Mouse (Mus musculus) stomach, embryonic 16.5 days (tissue): ENCODE measurements around the gene Rnf31. TPM values are rescaled to one million over a fixed set of nuclear protein-coding genes. Genes with fewer than 3 reads are reported as not detected.

ENCODE experiments used
- ATAC-seq: fragments of 200-750 bp; cut with Nextera tagmentation; 2 replicates; pipeline ENCODE4 v1.8.0; 2017; ENCODE audit warnings: moderate number of reproducible peaks, moderate TSS enrichment; ENCODE audit not compliant: insufficient read depth, low FRiP score
- H3K27ac ChIP-seq: fragments of 300-500 bp; sonication (generic); 2 replicates; pipeline ENCODE4 v1.5.1; 2014; ENCODE audit warnings: low read length
- H3K27me3 ChIP-seq: fragments of 300-500 bp; sonication (generic); 2 replicates; pipeline ENCODE4 v1.6.1; 2014; ENCODE audit warnings: low read length, control low read depth, mixed read lengths; ENCODE audit not compliant: control insufficient read depth, insufficient read depth
- H3K36me3 ChIP-seq: fragments of 300-500 bp; sonication (generic); 2 replicates; pipeline ENCODE4 v1.6.1; 2014; ENCODE audit warnings: low read length; ENCODE audit not compliant: control insufficient read depth, insufficient read depth
- H3K4me1 ChIP-seq: fragments of 300-500 bp; sonication (generic); 2 replicates; pipeline ENCODE4 v1.6.1; 2014; ENCODE audit warnings: low read length, control low read depth, mixed read lengths; ENCODE audit not compliant: control insufficient read depth, insufficient read depth
- H3K4me2 ChIP-seq: fragments of 300-500 bp; sonication (generic); 2 replicates; pipeline ENCODE4 v1.6.1; 2014; ENCODE audit warnings: low read depth, low read length, mixed read lengths
- H3K4me3 ChIP-seq: fragments of 300-500 bp; sonication (generic); replicated peaks from 2 replicates; pipeline ENCODE4 v1.5.1; 2014; ENCODE audit warnings: mild to moderate bottlenecking, low read length
- H3K9ac ChIP-seq: fragments of 300-500 bp; sonication (generic); 2 replicates; pipeline ENCODE4 v1.6.1; 2014; ENCODE audit warnings: low read length
- H3K9me3 ChIP-seq: fragments of 300-500 bp; sonication (generic); replicated peaks from 2 replicates; pipeline ENCODE4 v1.6.1; 2016; ENCODE audit warnings: low read length, control low read depth; ENCODE audit not compliant: control insufficient read depth
- WGBS: fragments of 180-500 bp; shearing (Covaris S2); extraction: QIAGEN DNeasy Blood & Tissue Kit; methylation state at CpG from one replicate; pipeline ENCODE4 v1.1.7; 2014; 5-methylcytosine and 5-hydroxymethylcytosine counted together
- polyA plus RNA-seq: library from polyadenylated mRNA; unstranded; fragments of >200 nt; fragmentation: Nextera tagmentation; extraction: Ambion mirVana; gene quantifications from 2 replicates; pipeline ENCODE4 v1.2.1, GENCODE M21; 2015

Rnf31 gene
- polyA plus RNA-seq, 1 experiment from 2014 or later, result 19.1 TPM

GRCm38 (mm10) chr14:55613346-55613745 is 21.8 kb downstream of the Rnf31 start:
- no peak overlapping the region for H3K27ac ChIP-seq
- no peak for ATAC-seq
- 57% methylated on average over 6 of the region's 6 CpGs for WGBS
- no peak overlapping the region for H3K4me3 ChIP-seq
- no peak overlapping the region for H3K9ac ChIP-seq
- H3K36me3 ChIP-seq, result peaks cover 9% of the 10 kb centered on the region; the same call in 1 of the 2 replicates
- H3K27me3 ChIP-seq, result no peaks in the 10 kb centered on the region
- H3K4me1 ChIP-seq, result peaks cover 2% of the 10 kb centered on the region; the same call in 1 of the 2 replicates
- H3K9me3 ChIP-seq, result no peaks in the 10 kb centered on the region
- no peak overlapping the region for H3K4me2 ChIP-seq

GRCm38 (mm10) chr14:55614565-55615178 is 23.2 kb downstream of the Rnf31 start:
- Histone ChIP-seq H3K9ac (no peak overlapping the region), H3K36me3 (peaks cover 2% of the 10 kb centered on the region; the same call in 1 of the 2 replicates), H3K27me3 (no peaks in the 10 kb centered on the region), H3K27ac (no peak overlapping the region), H3K4me2 (no peak overlapping the region), H3K4me3 (no peak overlapping the region), H3K4me1 (peaks cover 8% of the 10 kb centered on the region), H3K9me3 (no peaks in the 10 kb centered on the region)
- WGBS, result 76% methylated on average over 7 of the region's 7 CpGs
- ATAC-seq, result no peak

DNA sequence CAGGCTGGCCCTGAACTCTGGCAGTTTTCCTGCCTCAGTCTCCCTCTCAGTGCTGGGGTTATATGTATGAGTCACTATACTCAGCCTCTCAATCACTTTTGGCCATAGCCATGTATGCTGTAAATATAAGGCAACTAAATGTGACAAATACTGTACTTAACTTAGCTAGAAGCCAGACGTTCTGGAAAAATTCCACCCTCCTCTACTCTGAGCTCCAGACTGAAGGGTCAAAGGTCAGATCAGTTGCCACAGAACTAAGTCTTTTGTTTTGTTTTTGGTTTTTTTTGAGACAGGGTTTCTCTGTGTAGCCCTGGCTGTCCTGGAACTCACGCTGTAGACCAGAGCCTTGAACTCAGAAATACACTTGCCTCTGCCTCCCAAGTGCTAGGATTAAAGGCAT is 24.4 kb downstream of the Rnf31 start:
- Histone ChIP-seq H3K9me3 (no peaks in the 10 kb centered on the region), H3K36me3 (no peaks in the 10 kb centered on the region), H3K4me2 (no peak overlapping the region), H3K27ac (no peak overlapping the region), H3K27me3 (no peaks in the 10 kb centered on the region), H3K9ac (no peak overlapping the region), H3K4me1 (peaks cover 8% of the 10 kb centered on the region), H3K4me3 (no peak overlapping the region)
- no peak for ATAC-seq
- 45% methylated on average over 2 of the region's 2 CpGs for WGBS

DNA sequence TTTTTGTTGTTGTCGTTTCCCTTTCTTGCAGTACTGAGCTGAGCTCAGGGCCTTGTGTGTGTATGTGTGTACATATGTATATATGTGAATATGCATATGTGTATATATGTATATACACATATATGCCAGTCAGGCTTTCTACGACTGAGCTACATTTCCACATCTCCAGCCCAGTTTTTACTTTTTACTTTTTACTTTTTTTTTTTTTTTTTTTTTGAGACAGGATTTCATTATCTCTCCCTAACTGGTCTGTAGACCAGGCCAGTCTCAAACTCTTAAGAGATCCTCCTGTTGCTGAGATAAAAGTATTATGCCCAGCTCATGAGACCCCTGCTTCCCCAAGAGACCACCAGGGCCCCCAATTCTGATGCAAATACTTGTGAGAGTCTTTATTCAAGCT is 25.3 kb downstream of the Rnf31 start:
- no peak overlapping the region for H3K4me2 ChIP-seq
- no peak overlapping the region for H3K9ac ChIP-seq
- H3K27me3 ChIP-seq, result no peaks in the 10 kb centered on the region
- WGBS, result 70% methylated on average over 2 of the region's 2 CpGs
- no peak overlapping the region for H3K4me3 ChIP-seq
- H3K27ac ChIP-seq, result no peak overlapping the region
- peaks cover 8% of the 10 kb centered on the region for H3K4me1 ChIP-seq
- ATAC-seq, result no peak
- no peaks in the 10 kb centered on the region for H3K9me3 ChIP-seq
- H3K36me3 ChIP-seq, result no peaks in the 10 kb centered on the region

GRCm38 (mm10) chr14:55617822-55618221 is 26.3 kb downstream of the Rnf31 start, which contains the start of gene Rec8:
Rec8 (plus strand) TSS chr14:55618037.
- peaks cover 8% of the 10 kb centered on the region for H3K4me1 ChIP-seq
- H3K27me3 ChIP-seq, result no peaks in the 10 kb centered on the region
- no peaks in the 10 kb centered on the region for H3K9me3 ChIP-seq
- H3K4me2 ChIP-seq, result peak within 1 kb of the TSS; percentile 51
- H3K4me3 ChIP-seq, result peak within 1 kb of the TSS; percentile 32
- no peaks in the 10 kb centered on the region for H3K36me3 ChIP-seq
- H3K9ac ChIP-seq, result peak within 1 kb of the TSS; percentile 46
- WGBS, result 17% methylated on average over 21 of the region's 21 CpGs
- no peak within 1 kb of the TSS for H3K27ac ChIP-seq
- peak; percentile 88 for ATAC-seq

- no peak overlapping the region for H3K27ac ChIP-seq
Measured at GRCm38 (mm10) chr14:55618486-55619195, 27.1 kb downstream of the Rnf31 start.

DNA sequence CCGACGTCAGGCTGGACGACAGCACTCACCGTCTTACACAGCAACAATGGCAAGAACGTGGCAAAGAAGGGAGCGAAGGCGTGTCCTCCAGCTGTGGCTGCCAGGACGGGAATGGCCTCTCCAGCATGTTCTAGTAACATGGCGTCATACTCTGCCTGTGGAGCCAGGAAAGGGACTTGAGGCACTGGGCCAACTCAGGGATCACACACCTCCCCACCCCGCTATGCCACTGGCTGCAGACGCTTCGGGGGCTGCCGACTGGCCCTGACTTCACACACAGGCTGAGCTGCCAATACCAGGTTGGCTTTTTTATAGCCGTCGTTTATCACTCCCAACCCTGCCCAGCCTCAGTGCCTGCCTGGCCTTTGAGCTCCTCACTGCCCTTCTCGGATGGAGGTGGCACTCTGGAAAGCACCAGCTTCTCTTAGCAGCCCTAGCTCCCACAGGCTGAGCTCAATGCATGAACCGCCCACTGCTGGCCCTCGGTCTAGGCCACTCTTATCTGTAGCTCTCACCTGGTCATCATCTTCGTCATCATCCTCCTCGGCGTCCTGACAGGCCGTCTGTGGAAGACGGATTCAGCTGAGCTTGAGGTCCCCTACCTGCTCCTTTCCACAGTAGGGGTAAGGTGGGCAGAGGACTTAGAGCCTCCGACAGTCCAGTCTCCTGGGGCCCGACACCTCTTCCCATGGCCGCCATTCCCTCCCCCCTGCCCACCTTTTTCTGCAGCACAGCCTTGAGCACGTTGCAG is 36.7 kb downstream of the Rnf31 start:
- peaks cover 26% of the 10 kb centered on the region for H3K36me3 ChIP-seq
- H3K4me2 ChIP-seq, result no peak overlapping the region
- ATAC-seq, result no peak
- H3K9me3 ChIP-seq, result no peaks in the 10 kb centered on the region
- 84% methylated on average over 27 of the region's 27 CpGs for WGBS
- no peak overlapping the region for H3K4me3 ChIP-seq
- no peak overlapping the region for H3K27ac ChIP-seq
- H3K27me3 ChIP-seq, result no peaks in the 10 kb centered on the region
- no peaks in the 10 kb centered on the region for H3K4me1 ChIP-seq
- H3K9ac ChIP-seq, result no peak overlapping the region

More at GRCm38 (mm10) chr14:55618486-55619195, 27.1 kb downstream of the Rnf31 start:
- H3K4me3 ChIP-seq, result peak overlapping the region; percentile 32
- H3K27me3 ChIP-seq, result no peaks in the 10 kb centered on the region
- no peaks in the 10 kb centered on the region for H3K36me3 ChIP-seq
- 28% methylated on average over 22 of the region's 22 CpGs for WGBS
- peaks cover 8% of the 10 kb centered on the region for H3K4me1 ChIP-seq
- H3K4me2 ChIP-seq, result peak overlapping the region; percentile 51
- ATAC-seq, result peak; percentile 41; the same call in 1 of the 2 replicates
- H3K9ac ChIP-seq, result peak overlapping the region; percentile 46
- no peaks in the 10 kb centered on the region for H3K9me3 ChIP-seq

GRCm38 (mm10) chr14:55629312-55629711 is 37.8 kb downstream of the Rnf31 start:
- Histone ChIP-seq H3K4me1 (peaks cover 4% of the 10 kb centered on the region; the same call in 1 of the 2 replicates), H3K27me3 (no peaks in the 10 kb centered on the region), H3K27ac (no peak overlapping the region), H3K4me2 (no peak overlapping the region), H3K9me3 (no peaks in the 10 kb centered on the region), H3K9ac (no peak overlapping the region), H3K36me3 (peaks cover 30% of the 10 kb centered on the region), H3K4me3 (no peak overlapping the region)
- 51% methylated on average over 5 of the region's 5 CpGs for WGBS
- ATAC-seq, result no peak
